Mouse (Mus musculus) megakaryocyte-erythroid progenitor cell, adult 5-6 weeks (primary cell): ENCODE data around the gene Ugt1a1. TPM values are rescaled to one million over a fixed set of nuclear protein-coding genes. Genes with fewer than 3 reads are reported as not detected.
A peak's percentile ranks its signal among the peaks of the same experiment; 100 is the strongest.

Experiments
- ATAC-seq: replicated peaks from 2 replicates; pipeline ENCODE4 v1.8.0; 2016; ENCODE audit warnings: mild to moderate bottlenecking, inconsistent platforms; ENCODE audit not compliant: severe bottlenecking, poor library complexity, low FRiP score, low TSS enrichment
- total RNA-seq, 2 experiments: library from RNA; stranded (forward) in 1 of 2; stranded (reverse) in 1 of 2; fragments of 200-1000, 215-1000 nt in 1 of 2; fragments of >200 nt in 1 of 2; fragmentation: Nextera tagmentation in 1 of 2; gene quantifications; 2 replicates each; pipeline ENCODE4 v1.2.3; 2014 to 2017

Ugt1a1 gene
- total RNA-seq, 2 experiments from 2014 or later, result not detected

DNA sequence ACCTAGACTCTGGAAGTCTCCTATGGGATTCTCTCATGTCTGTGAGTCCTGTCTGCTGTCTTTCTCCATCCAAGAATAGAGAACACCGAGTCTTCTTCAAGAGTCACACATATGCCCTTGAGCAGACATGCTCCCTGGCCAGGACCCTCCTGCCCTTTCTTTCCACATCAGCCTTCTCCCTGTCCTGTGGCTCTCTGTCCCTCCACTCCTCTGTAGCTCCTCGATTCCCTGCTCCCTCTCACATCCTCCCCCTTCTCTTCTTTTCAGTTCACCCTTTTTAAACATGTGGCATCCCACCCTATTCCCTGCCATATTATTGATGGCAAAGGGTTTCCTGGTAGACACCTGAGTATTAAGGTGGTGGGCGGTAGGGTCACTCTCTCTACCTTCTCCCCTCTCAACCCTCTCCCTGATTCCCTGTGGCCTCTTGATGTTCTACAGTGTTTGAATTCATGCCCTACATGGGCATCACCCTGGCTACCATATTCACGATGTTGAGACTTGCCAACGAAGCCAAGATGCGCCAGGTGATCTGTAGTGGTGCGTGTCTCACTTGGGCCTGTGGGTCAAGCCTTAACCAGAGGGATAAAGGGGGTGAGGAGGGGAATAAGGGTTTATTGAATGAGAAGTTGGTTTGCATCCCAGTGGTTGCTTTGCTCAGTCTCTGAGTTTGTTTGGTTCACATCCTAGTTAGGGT, 20.2 kb downstream of the Ugt1a1 start:
- no peak for ATAC-seq

- no peak for ATAC-seq
Measured at GRCm38 (mm10) chr1:88232664-88233380, 21.1 kb downstream of the Ugt1a1 start.

GRCm38 (mm10) chr1:88233421-88234247, 21.9 kb downstream of the Ugt1a1 start:
- no peak for ATAC-seq

DNA sequence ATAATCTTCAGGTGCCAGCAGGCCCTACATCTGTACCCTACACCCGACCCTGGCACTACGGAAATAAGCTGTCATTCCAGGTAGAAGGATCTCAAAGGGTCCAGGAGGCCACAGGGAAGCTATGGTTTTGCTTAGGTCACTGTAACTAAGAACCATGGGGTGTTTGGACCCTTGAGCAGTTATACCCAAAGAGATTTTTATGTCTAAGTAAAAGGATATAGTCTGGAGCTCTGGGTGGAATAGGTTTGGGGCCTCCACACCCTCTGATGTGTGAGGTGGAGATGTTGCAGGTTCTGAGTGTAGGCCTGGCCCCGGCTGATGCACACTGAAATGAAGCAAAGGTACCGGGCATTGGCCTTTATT, 22.5 kb downstream of the Ugt1a1 start:
- ATAC-seq, result no peak

GRCm38 (mm10) chr1:88234646-88235045, 22.9 kb downstream of the Ugt1a1 start:
- no peak for ATAC-seq

- no peak for ATAC-seq
Measured at GRCm38 (mm10) chr1:88235046-88235893, 23.5 kb downstream of the Ugt1a1 start.

- no peak for ATAC-seq
Measured at GRCm38 (mm10) chr1:88235894-88236415, 24.2 kb downstream of the Ugt1a1 start.

- no peak for ATAC-seq
Measured at GRCm38 (mm10) chr1:88237311-88237710, 25.6 kb downstream of the Ugt1a1 start.

- no peak for ATAC-seq
Measured at GRCm38 (mm10) chr1:88238771-88239170, 27.0 kb downstream of the Ugt1a1 start.

DNA sequence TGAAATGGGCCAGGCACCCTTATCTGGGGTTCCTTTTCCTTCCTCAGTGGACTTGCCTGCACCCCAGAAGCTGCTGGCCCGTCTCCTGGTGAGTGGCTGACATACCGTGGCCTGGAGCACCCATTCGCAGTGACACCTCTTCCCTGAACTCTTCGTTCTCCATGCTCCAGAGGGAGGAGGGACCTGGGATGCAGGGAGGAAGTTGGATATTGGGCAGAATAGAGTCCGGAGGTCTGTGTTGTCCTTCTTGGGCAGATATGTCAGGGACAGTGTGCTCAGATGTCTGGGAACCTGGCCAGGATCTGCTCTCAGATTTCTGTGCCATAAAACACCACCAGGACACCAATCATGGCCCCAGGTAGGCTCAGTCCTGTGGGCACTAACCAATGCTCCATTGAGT, 28.3 kb downstream of the Ugt1a1 start:
- ATAC-seq, result no peak

GRCm38 (mm10) chr1:88240579-88240978, 28.8 kb downstream of the Ugt1a1 start:
- no peak for ATAC-seq

- no peak for ATAC-seq
Measured at GRCm38 (mm10) chr1:88243861-88244260, 32.1 kb downstream of the Ugt1a1 start.

DNA sequence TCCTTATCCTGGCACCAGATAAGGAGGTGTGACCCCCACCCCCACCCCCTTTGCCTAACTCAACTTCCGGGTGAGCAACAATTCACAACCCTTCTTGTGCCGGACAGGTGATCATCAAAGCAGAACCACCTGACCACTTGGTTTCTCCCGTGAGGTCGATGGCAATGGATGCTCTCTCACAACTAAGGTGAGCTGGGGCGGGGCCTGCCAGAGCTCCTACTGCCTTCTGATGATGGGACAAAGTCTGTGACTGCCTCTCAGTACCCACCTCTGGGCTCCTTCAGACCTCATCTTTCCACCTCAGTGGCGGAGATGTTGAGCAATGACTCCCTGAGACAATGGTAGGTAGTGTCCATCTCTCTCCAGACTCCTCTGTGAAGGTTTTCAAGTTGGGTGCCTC, 34.1 kb downstream of the Ugt1a1 start:
- no peak for ATAC-seq

DNA sequence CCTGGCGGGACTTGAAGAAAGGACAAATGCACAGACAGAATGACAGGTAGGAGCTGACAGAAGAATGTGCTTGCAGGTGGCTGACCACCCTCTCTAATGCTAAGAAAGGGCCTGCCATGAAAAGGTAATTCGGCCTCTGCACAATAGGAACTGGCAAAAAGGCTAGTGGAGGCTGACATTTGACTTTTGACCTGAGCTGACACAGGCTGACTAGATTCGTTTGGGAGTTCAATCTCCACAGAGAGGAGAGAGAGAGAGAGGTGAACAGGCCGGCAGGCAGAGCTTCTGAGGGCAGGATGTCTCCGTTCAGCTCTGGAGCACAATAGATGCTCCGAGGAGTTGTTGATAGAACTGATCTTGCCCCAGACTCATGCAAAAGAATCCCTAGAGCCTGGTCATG, 34.6 kb downstream of the Ugt1a1 start:
- ATAC-seq, result no peak

GRCm38 (mm10) chr1:88247660-88248059, 35.9 kb downstream of the Ugt1a1 start:
- ATAC-seq, result no peak

DNA sequence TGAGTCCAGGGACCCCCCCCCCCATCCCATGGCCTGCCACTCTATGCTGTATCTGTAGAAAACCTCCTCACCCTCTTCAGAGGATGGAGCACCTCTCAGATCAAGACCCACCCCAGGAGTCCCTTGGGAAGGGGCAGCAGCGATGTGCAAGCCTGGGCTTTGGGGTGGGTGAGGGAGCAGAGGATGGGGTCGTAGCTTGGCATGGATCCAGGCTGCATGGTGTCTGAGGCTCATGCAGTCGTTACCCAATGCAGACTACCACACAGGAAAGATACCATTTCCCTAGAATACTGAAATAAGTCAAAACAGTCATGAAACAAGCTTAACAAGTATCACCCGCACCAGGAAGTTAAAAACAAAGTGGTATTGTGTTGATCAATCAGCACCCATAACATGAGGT, 36.9 kb downstream of the Ugt1a1 start:
- no peak for ATAC-seq

- ATAC-seq, result peak; percentile 0; the same call in 1 of the 2 replicates
Measured at GRCm38 (mm10) chr1:88249596-88249995, 37.8 kb downstream of the Ugt1a1 start.

- ATAC-seq, result no peak
Measured at GRCm38 (mm10) chr1:88250023-88250422, 38.3 kb downstream of the Ugt1a1 start.

- ATAC-seq, result no peak
Measured at GRCm38 (mm10) chr1:88253106-88253505, 41.3 kb downstream of the Ugt1a1 start.
